Comparison of ENCODE assay signal across 8 mouse cellular contexts in the genomic region with DNA sequence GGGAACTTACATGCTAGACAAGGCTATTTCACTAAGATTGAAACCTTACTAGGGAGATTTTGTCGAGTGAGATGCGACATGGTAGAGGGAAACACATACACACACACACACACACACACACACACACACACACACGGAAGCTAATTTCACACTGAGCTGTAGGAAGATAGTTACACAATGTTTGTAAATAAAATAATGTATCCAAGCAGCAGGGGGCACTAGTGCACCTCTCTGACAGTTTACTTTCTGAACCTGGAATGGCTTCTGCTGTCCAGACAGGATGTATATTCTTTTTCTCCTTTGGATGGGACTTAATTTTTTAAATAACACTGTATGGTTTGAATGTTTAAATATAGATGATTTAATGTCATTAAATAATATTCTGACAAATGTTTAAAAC. TPM values are rescaled to one million over a fixed set of nuclear protein-coding genes. Genes with fewer than 3 reads are reported as not detected.
DNase-seq lines count a peak whose midpoint lies in the region; ATAC-seq lines count a peak whose summit lies in the region.

No protein-coding gene starts in this region.

- ATAC-seq in monocyte, adult 5-6 weeks (replicated peaks; ENCODE audit: insufficient number of reproducible peaks, low FRiP score, low TSS enrichment, poor library complexity, severe bottlenecking): peak; percentile 70
- ATAC-seq in inflammation-experienced regulatory T-cells, adult 6 months: no peak

- intact Hi-C loops in heart, postnatal 36 days (cut with DNase I): no loop called here

- peak; percentile 19 for DNase-seq in kidney, adult 18-20 months
- DNase-seq in kidney, adult 11 months: no peak
- DNase-seq in MN1 (ENCODE audit: low spot score): peak; percentile 21
- DNase-seq in cerebellum, postnatal 14 days: peak; percentile 64 to 65
- DNase-seq in heart, postnatal 36 days: peak; percentile 11 to 37
- peak; percentile 47 to 84 for DNase-seq in layer of hippocampus, postnatal 14 days (ENCODE audit: low spot score in 2 of 2)

RNA-seq across cellular contexts. Expression of a gene that starts 27.9 kb away (rescaled TPM):
- total RNA-seq in heart, postnatal 36 days (2021): under 1 TPM; 0.50 to 0.81 TPM
- total RNA-seq in layer of hippocampus, postnatal 14 days (2021): 10 to 100 TPM; 20.3 to 21.0 TPM
- total RNA-seq in monocyte, adult 5-6 weeks (2017): 0.29 TPM in 1 of 3 replicates, not detected in the others
- not detected for polyA plus RNA-seq in inflammation-experienced regulatory T-cells, adult 6 months (2017; shearing (Covaris generic))

Comparison
In these comparisons a context has a peak if more than half of its experiments do, and no peak if none do; other contexts are left out.
1. RNA of a gene that starts 27.9 kb away (total RNA-seq): 20.3 to 21.0 TPM in layer of hippocampus, postnatal 14 days; 0.50 to 0.81 TPM in heart, postnatal 36 days and 0.29 TPM in monocyte, adult 5-6 weeks; every median in the first group is over 10 times any median in the second.